Mouse (Mus musculus): Measurements from ENCODE around the gene Ints13. TPM values are rescaled to one million over a fixed set of nuclear protein-coding genes. Genes with fewer than 3 reads are reported as not detected.
"Not testable (repeated sequence)": the region's sequence is repeated elsewhere in the genome, so short reads cannot be mapped to it uniquely, and the experiment has no call there.

Ints13 gene
- polyA plus RNA-seq, 1 experiment = 55.3 TPM

GRCm38 (mm10) chr6:146583366-146584046, 5.9 kb upstream of the Ints13 start:
- DNase-seq (ENCODE audit: low read depth) = no peak
- TF ChIP-seq POLR2A (IDR thresholded peaks at IDR 0.05; ENCODE audit: borderline replicate concordance, extremely low read depth, insufficient read depth, insufficient read length, poor library complexity, severe bottlenecking) (no peak), CTCF (IDR thresholded peaks at IDR 0.05; ENCODE audit: borderline replicate concordance, extremely low read depth, insufficient read depth, insufficient read length) (no peak)

- DNase-seq (ENCODE audit: low read depth) = peak; percentile 1
- TF ChIP-seq POLR2A (IDR thresholded peaks at IDR 0.05; ENCODE audit: borderline replicate concordance, extremely low read depth, insufficient read depth, insufficient read length, poor library complexity, severe bottlenecking) (no peak), CTCF (IDR thresholded peaks at IDR 0.05; ENCODE audit: borderline replicate concordance, extremely low read depth, insufficient read depth, insufficient read length) (no peak)
These were observed 2.8 kb upstream of the Ints13 start for GRCm38 (mm10) chr6:146580381-146580926.

- TF ChIP-seq POLR2A (IDR thresholded peaks at IDR 0.05; ENCODE audit: borderline replicate concordance, extremely low read depth, insufficient read depth, insufficient read length, poor library complexity, severe bottlenecking) = no peak
- no peak for TF ChIP-seq CTCF (IDR thresholded peaks at IDR 0.05; ENCODE audit: borderline replicate concordance, extremely low read depth, insufficient read depth, insufficient read length)
These were observed 951 bp upstream of the Ints13 start for GRCm38 (mm10) chr6:146578586-146578985.

GRCm38 (mm10) chr6:146578111-146578531, 486 bp upstream of the Ints13 start:
- DNase-seq (ENCODE audit: low read depth) = no peak
- no peak for TF ChIP-seq POLR2A (IDR thresholded peaks at IDR 0.05; ENCODE audit: borderline replicate concordance, extremely low read depth, insufficient read depth, insufficient read length, poor library complexity, severe bottlenecking)

More at GRCm38 (mm10) chr6:146578586-146578985, 951 bp upstream of the Ints13 start:
- peak; percentile 47 for DNase-seq (ENCODE audit: low read depth)

GRCm38 (mm10) chr6:146576903-146577302, 732 bp downstream of the Ints13 start, which contains the start of gene Fgfr1op2:
Gene Fgfr1op2 (plus strand): TSS chr6:146577203.
- DNase-seq (ENCODE audit: low read depth) = no peak
- TF ChIP-seq POLR2A (IDR thresholded peaks at IDR 0.05; ENCODE audit: borderline replicate concordance, extremely low read depth, insufficient read depth, insufficient read length, poor library complexity, severe bottlenecking) (no peak), CTCF (IDR thresholded peaks at IDR 0.05; ENCODE audit: borderline replicate concordance, extremely low read depth, insufficient read depth, insufficient read length) (no peak)

- no peak for TF ChIP-seq CTCF (IDR thresholded peaks at IDR 0.05; ENCODE audit: borderline replicate concordance, extremely low read depth, insufficient read depth, insufficient read length)
- TF ChIP-seq POLR2A (IDR thresholded peaks at IDR 0.05; ENCODE audit: borderline replicate concordance, extremely low read depth, insufficient read depth, insufficient read length, poor library complexity, severe bottlenecking) = no peak
- no peak for DNase-seq (ENCODE audit: low read depth)
These were observed 5.6 kb downstream of the Ints13 start for GRCm38 (mm10) chr6:146572073-146572472.

- not testable (repeated sequence) for DNase-seq (ENCODE audit: low read depth)
These were observed 15.2 kb downstream of the Ints13 start for GRCm38 (mm10) chr6:146562461-146562860.

GRCm38 (mm10) chr6:146551326-146551725, 26.3 kb downstream of the Ints13 start:
- TF ChIP-seq CTCF (IDR thresholded peaks at IDR 0.05; ENCODE audit: borderline replicate concordance, extremely low read depth, insufficient read depth, insufficient read length) (no peak), POLR2A (IDR thresholded peaks at IDR 0.05; ENCODE audit: borderline replicate concordance, extremely low read depth, insufficient read depth, insufficient read length, poor library complexity, severe bottlenecking) (no peak)
- DNase-seq (ENCODE audit: low read depth) = no peak

GRCm38 (mm10) chr6:146550421-146550820, 27.2 kb downstream of the Ints13 start:
- TF ChIP-seq CTCF (IDR thresholded peaks at IDR 0.05; ENCODE audit: borderline replicate concordance, extremely low read depth, insufficient read depth, insufficient read length) (no peak), POLR2A (IDR thresholded peaks at IDR 0.05; ENCODE audit: borderline replicate concordance, extremely low read depth, insufficient read depth, insufficient read length, poor library complexity, severe bottlenecking) (no peak)
- no peak for DNase-seq (ENCODE audit: low read depth)

- no peak for DNase-seq (ENCODE audit: low read depth)
- TF ChIP-seq CTCF (IDR thresholded peaks at IDR 0.05; ENCODE audit: borderline replicate concordance, extremely low read depth, insufficient read depth, insufficient read length) (no peak), POLR2A (IDR thresholded peaks at IDR 0.05; ENCODE audit: borderline replicate concordance, extremely low read depth, insufficient read depth, insufficient read length, poor library complexity, severe bottlenecking) (no peak)
These were observed 32.3 kb downstream of the Ints13 start for GRCm38 (mm10) chr6:146545289-146545865.

- no peak for TF ChIP-seq CTCF (IDR thresholded peaks at IDR 0.05; ENCODE audit: borderline replicate concordance, extremely low read depth, insufficient read depth, insufficient read length)
- TF ChIP-seq POLR2A (IDR thresholded peaks at IDR 0.05; ENCODE audit: borderline replicate concordance, extremely low read depth, insufficient read depth, insufficient read length, poor library complexity, severe bottlenecking) = no peak
- no peak for DNase-seq (ENCODE audit: low read depth)
These were observed 33.0 kb downstream of the Ints13 start for GRCm38 (mm10) chr6:146544622-146545021.

GRCm38 (mm10) chr6:146540386-146540785, 37.2 kb downstream of the Ints13 start:
- TF ChIP-seq CTCF (IDR thresholded peaks at IDR 0.05; ENCODE audit: borderline replicate concordance, extremely low read depth, insufficient read depth, insufficient read length) (no peak), POLR2A (IDR thresholded peaks at IDR 0.05; ENCODE audit: borderline replicate concordance, extremely low read depth, insufficient read depth, insufficient read length, poor library complexity, severe bottlenecking) (no peak)
- no peak for DNase-seq (ENCODE audit: low read depth)
